Mouse (Mus musculus): ENCODE data around the gene Saysd1. TPM values are rescaled to one million over a fixed set of nuclear protein-coding genes. Genes with fewer than 3 reads are reported as not detected.

The Saysd1 gene
- polyA plus RNA-seq, 1 experiment from 2014 or later, result 11.4 TPM

- H3K27ac ChIP-seq (replicated peaks; ENCODE audit: low read depth, low read length), result no peak overlapping the region
- H3K9ac ChIP-seq (ENCODE audit: low read length), result no peak overlapping the region
- DNase-seq (ENCODE audit: low spot score) (no peak), ATAC-seq (ENCODE audit: insufficient number of reproducible peaks, low FRiP score, low TSS enrichment, low read depth) (no peak)
- no peak overlapping the region for H3K4me3 ChIP-seq (ENCODE audit: low read depth, low read length)
- no peaks in the 10 kb centered on the region for H3K27me3 ChIP-seq (ENCODE audit: control insufficient read depth, insufficient read depth, low read length)
- H3K36me3 ChIP-seq (ENCODE audit: control insufficient read depth, insufficient read depth, low read length), result no peaks in the 10 kb centered on the region
- WGBS, result 64% methylated on average over 8 of the region's 8 CpGs
- no peak overlapping the region for H3K4me2 ChIP-seq (ENCODE audit: low read depth, severe bottlenecking)
- H3K9me3 ChIP-seq (ENCODE audit: control insufficient read depth, low read length), result no peaks in the 10 kb centered on the region
- peaks cover 10% of the 10 kb centered on the region; the same call in 1 of the 2 replicates for H3K4me1 ChIP-seq (ENCODE audit: control insufficient read depth, insufficient read depth, low read length)
These were observed 20.7 kb upstream of the Saysd1 start for GRCm38 (mm10) chr14:20158727-20159681.

GRCm38 (mm10) chr14:20157595-20157994 lies 19.3 kb upstream of the Saysd1 start:
- Histone ChIP-seq H3K4me3 (ENCODE audit: low read depth, low read length) (no peak overlapping the region), H3K36me3 (ENCODE audit: control insufficient read depth, insufficient read depth, low read length) (no peaks in the 10 kb centered on the region), H3K9me3 (ENCODE audit: control insufficient read depth, low read length) (no peaks in the 10 kb centered on the region), H3K27ac (replicated peaks; ENCODE audit: low read depth, low read length) (no peak overlapping the region), H3K4me1 (ENCODE audit: control insufficient read depth, insufficient read depth, low read length) (peaks cover 12% of the 10 kb centered on the region; the same call in 1 of the 2 replicates), H3K9ac (ENCODE audit: low read length) (no peak overlapping the region), H3K4me2 (ENCODE audit: low read depth, severe bottlenecking) (no peak overlapping the region), H3K27me3 (ENCODE audit: control insufficient read depth, insufficient read depth, low read length) (no peaks in the 10 kb centered on the region)
- ATAC-seq (ENCODE audit: insufficient number of reproducible peaks, low FRiP score, low TSS enrichment, low read depth) (no peak), DNase-seq (ENCODE audit: low spot score) (no peak)
- WGBS, result 92% methylated on average over 10 of the region's 10 CpGs

- WGBS, result 53% methylated on average over 10 of the region's 10 CpGs
- Histone ChIP-seq H3K27me3 (ENCODE audit: control insufficient read depth, insufficient read depth, low read length) (no peaks in the 10 kb centered on the region), H3K9ac (ENCODE audit: low read length) (no peak overlapping the region), H3K4me2 (ENCODE audit: low read depth, severe bottlenecking) (no peak overlapping the region), H3K36me3 (ENCODE audit: control insufficient read depth, insufficient read depth, low read length) (no peaks in the 10 kb centered on the region), H3K9me3 (ENCODE audit: control insufficient read depth, low read length) (no peaks in the 10 kb centered on the region), H3K4me3 (ENCODE audit: low read depth, low read length) (no peak overlapping the region), H3K27ac (replicated peaks; ENCODE audit: low read depth, low read length) (no peak overlapping the region), H3K4me1 (ENCODE audit: control insufficient read depth, insufficient read depth, low read length) (peaks cover 12% of the 10 kb centered on the region; the same call in 1 of the 2 replicates)
- ATAC-seq (ENCODE audit: insufficient number of reproducible peaks, low FRiP score, low TSS enrichment, low read depth), result no peak
- DNase-seq (ENCODE audit: low spot score), result no peak
These were observed 17.4 kb upstream of the Saysd1 start for GRCm38 (mm10) chr14:20155718-20156117.

GRCm38 (mm10) chr14:20154937-20155336 lies 16.6 kb upstream of the Saysd1 start:
- no peak overlapping the region for H3K9ac ChIP-seq (ENCODE audit: low read length)
- ATAC-seq (ENCODE audit: insufficient number of reproducible peaks, low FRiP score, low TSS enrichment, low read depth), result no peak
- WGBS, result 86% methylated on average over 4 of the region's 4 CpGs
- H3K4me2 ChIP-seq (ENCODE audit: low read depth, severe bottlenecking), result no peak overlapping the region
- H3K27me3 ChIP-seq (ENCODE audit: control insufficient read depth, insufficient read depth, low read length), result no peaks in the 10 kb centered on the region
- 0 out of 2 replicates have a peak, but pooled peaks cover 9% of the 10 kb centered on the region for H3K4me1 ChIP-seq (ENCODE audit: control insufficient read depth, insufficient read depth, low read length)
- H3K4me3 ChIP-seq (ENCODE audit: low read depth, low read length), result no peak overlapping the region
- no peak for DNase-seq (ENCODE audit: low spot score)
- no peaks in the 10 kb centered on the region for H3K9me3 ChIP-seq (ENCODE audit: control insufficient read depth, low read length)
- H3K27ac ChIP-seq (replicated peaks; ENCODE audit: low read depth, low read length), result no peak overlapping the region
- H3K36me3 ChIP-seq (ENCODE audit: control insufficient read depth, insufficient read depth, low read length), result no peaks in the 10 kb centered on the region

GRCm38 (mm10) chr14:20154245-20154644 lies 15.9 kb upstream of the Saysd1 start:
- Histone ChIP-seq H3K36me3 (ENCODE audit: control insufficient read depth, insufficient read depth, low read length) (no peaks in the 10 kb centered on the region), H3K4me1 (ENCODE audit: control insufficient read depth, insufficient read depth, low read length) (0 out of 2 replicates have a peak, but pooled peaks cover 2% of the 10 kb centered on the region), H3K9me3 (ENCODE audit: control insufficient read depth, low read length) (no peaks in the 10 kb centered on the region), H3K4me2 (ENCODE audit: low read depth, severe bottlenecking) (no peak overlapping the region), H3K9ac (ENCODE audit: low read length) (no peak overlapping the region), H3K27ac (replicated peaks; ENCODE audit: low read depth, low read length) (no peak overlapping the region), H3K27me3 (ENCODE audit: control insufficient read depth, insufficient read depth, low read length) (no peaks in the 10 kb centered on the region), H3K4me3 (ENCODE audit: low read depth, low read length) (no peak overlapping the region)
- ATAC-seq (ENCODE audit: insufficient number of reproducible peaks, low FRiP score, low TSS enrichment, low read depth) (no peak), DNase-seq (ENCODE audit: low spot score) (no peak)
- WGBS, result 51% methylated on average over 7 of the region's 7 CpGs

- H3K9me3 ChIP-seq (ENCODE audit: control insufficient read depth, low read length), result no peaks in the 10 kb centered on the region
- no peak overlapping the region for H3K9ac ChIP-seq (ENCODE audit: low read length)
- H3K4me2 ChIP-seq (ENCODE audit: low read depth, severe bottlenecking), result no peak overlapping the region
- no peaks in the 10 kb centered on the region for H3K27me3 ChIP-seq (ENCODE audit: control insufficient read depth, insufficient read depth, low read length)
- H3K4me3 ChIP-seq (ENCODE audit: low read depth, low read length), result no peak overlapping the region
- 90% methylated on average over 22 of the region's 22 CpGs for WGBS
- H3K36me3 ChIP-seq (ENCODE audit: control insufficient read depth, insufficient read depth, low read length), result no peaks in the 10 kb centered on the region
- no peak for DNase-seq (ENCODE audit: low spot score)
- 0 out of 2 replicates have a peak, but pooled peaks cover 2% of the 10 kb centered on the region for H3K4me1 ChIP-seq (ENCODE audit: control insufficient read depth, insufficient read depth, low read length)
- no peak; the same call in 1 of the 2 replicates for ATAC-seq (ENCODE audit: insufficient number of reproducible peaks, low FRiP score, low TSS enrichment, low read depth)
- H3K27ac ChIP-seq (replicated peaks; ENCODE audit: low read depth, low read length), result no peak overlapping the region
These were observed 11.1 kb upstream of the Saysd1 start for GRCm38 (mm10) chr14:20149127-20150080.

GRCm38 (mm10) chr14:20148514-20148913 lies 10.2 kb upstream of the Saysd1 start:
- H3K4me3 ChIP-seq (ENCODE audit: low read depth, low read length), result no peak overlapping the region
- H3K4me1 ChIP-seq (ENCODE audit: control insufficient read depth, insufficient read depth, low read length), result 0 out of 2 replicates have a peak, but pooled peaks cover 2% of the 10 kb centered on the region
- no peaks in the 10 kb centered on the region for H3K36me3 ChIP-seq (ENCODE audit: control insufficient read depth, insufficient read depth, low read length)
- no peak for DNase-seq (ENCODE audit: low spot score)
- no peak overlapping the region for H3K27ac ChIP-seq (replicated peaks; ENCODE audit: low read depth, low read length)
- no peaks in the 10 kb centered on the region for H3K27me3 ChIP-seq (ENCODE audit: control insufficient read depth, insufficient read depth, low read length)
- no peaks in the 10 kb centered on the region for H3K9me3 ChIP-seq (ENCODE audit: control insufficient read depth, low read length)
- no peak overlapping the region for H3K4me2 ChIP-seq (ENCODE audit: low read depth, severe bottlenecking)
- H3K9ac ChIP-seq (ENCODE audit: low read length), result no peak overlapping the region
- 92% methylated on average over 11 of the region's 11 CpGs for WGBS
- no peak for ATAC-seq (ENCODE audit: insufficient number of reproducible peaks, low FRiP score, low TSS enrichment, low read depth)

- no peaks in the 10 kb centered on the region for H3K36me3 ChIP-seq (ENCODE audit: control insufficient read depth, insufficient read depth, low read length)
- WGBS, result 95% methylated on average over 7 of the region's 7 CpGs
- H3K4me3 ChIP-seq (ENCODE audit: low read depth, low read length), result no peak overlapping the region
- no peak for ATAC-seq (ENCODE audit: insufficient number of reproducible peaks, low FRiP score, low TSS enrichment, low read depth)
- DNase-seq (ENCODE audit: low spot score), result no peak
- no peak overlapping the region for H3K9ac ChIP-seq (ENCODE audit: low read length)
- no peak overlapping the region for H3K27ac ChIP-seq (replicated peaks; ENCODE audit: low read depth, low read length)
- no peaks in the 10 kb centered on the region for H3K9me3 ChIP-seq (ENCODE audit: control insufficient read depth, low read length)
- no peaks in the 10 kb centered on the region for H3K27me3 ChIP-seq (ENCODE audit: control insufficient read depth, insufficient read depth, low read length)
- H3K4me1 ChIP-seq (ENCODE audit: control insufficient read depth, insufficient read depth, low read length), result 0 out of 2 replicates have a peak, but pooled peaks cover 2% of the 10 kb centered on the region
- H3K4me2 ChIP-seq (ENCODE audit: low read depth, severe bottlenecking), result no peak overlapping the region
These were observed 9.5 kb upstream of the Saysd1 start for GRCm38 (mm10) chr14:20147854-20148253.

All from limb, embryonic 11.5 days (tissue).